Mouse (Mus musculus) cerebellum, postnatal 4 days (tissue): ENCODE measurements around the gene Exosc5.
A peak's percentile ranks its signal among the peaks of the same experiment; 100 is the strongest.

ENCODE experiments used
- DNase-seq, 2 experiments: peaks; one replicate each; pipeline ENCODE4 v3.0.0; 2022; ENCODE audit warnings: low spot score in 2 of 2, mixed read lengths in 1 of 2

The Exosc5 gene

GRCm38 (mm10) chr7:25636373-25636772 lies 22.6 kb upstream of the Exosc5 start:
- DNase-seq: no peak

GRCm38 (mm10) chr7:25637099-25637498 lies 21.9 kb upstream of the Exosc5 start:
- DNase-seq: no peak

DNA sequence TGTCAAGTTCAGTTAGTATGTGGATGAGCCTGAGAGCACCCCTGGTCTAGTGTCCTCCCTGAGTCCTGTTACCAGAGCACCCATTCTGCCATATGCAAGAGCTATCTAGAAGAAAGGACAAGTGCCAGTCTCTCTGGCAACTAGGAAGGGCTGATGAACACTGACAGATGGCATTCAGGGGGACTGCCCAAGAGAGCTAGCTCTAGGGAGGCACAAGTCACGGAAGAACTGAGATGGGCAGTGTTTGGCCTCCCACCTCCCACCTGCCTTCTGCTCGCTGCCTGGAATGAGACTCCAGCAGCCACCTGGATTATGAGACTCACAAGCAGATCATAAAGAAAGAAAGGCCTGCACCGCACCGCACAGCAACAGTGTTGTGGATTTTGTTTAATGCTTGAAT lies 19.2 kb upstream of the Exosc5 start:
- DNase-seq: no peak

- DNase-seq: no peak
These were observed 14.8 kb upstream of the Exosc5 start for GRCm38 (mm10) chr7:25644136-25644535.

DNA sequence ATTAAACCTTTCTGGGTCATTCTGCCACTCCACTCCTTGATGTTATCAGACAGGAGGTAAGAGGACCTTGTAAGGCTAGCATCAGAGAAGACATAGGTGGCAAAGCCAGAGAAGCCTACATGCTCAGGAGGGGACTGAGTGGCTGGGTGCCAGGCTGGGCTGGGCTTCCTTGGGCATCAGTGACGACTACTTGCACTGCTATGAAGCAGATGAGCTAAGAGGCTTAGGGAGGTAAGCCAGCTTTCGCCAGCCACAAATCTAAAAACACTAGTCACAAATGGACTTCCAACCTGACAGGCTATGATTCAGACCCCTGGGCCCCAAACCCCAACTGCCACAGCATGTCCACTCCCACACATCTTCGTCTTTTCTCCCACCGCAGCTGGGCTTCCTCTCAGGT lies 14.3 kb upstream of the Exosc5 start:
- DNase-seq: no peak

- no peak for DNase-seq
These were observed 13.9 kb upstream of the Exosc5 start for GRCm38 (mm10) chr7:25645074-25645473.

- no peak for DNase-seq
These were observed 11.3 kb upstream of the Exosc5 start for GRCm38 (mm10) chr7:25647574-25648123.

- no peak for DNase-seq
These were observed 9.1 kb upstream of the Exosc5 start for GRCm38 (mm10) chr7:25649839-25650238.

DNA sequence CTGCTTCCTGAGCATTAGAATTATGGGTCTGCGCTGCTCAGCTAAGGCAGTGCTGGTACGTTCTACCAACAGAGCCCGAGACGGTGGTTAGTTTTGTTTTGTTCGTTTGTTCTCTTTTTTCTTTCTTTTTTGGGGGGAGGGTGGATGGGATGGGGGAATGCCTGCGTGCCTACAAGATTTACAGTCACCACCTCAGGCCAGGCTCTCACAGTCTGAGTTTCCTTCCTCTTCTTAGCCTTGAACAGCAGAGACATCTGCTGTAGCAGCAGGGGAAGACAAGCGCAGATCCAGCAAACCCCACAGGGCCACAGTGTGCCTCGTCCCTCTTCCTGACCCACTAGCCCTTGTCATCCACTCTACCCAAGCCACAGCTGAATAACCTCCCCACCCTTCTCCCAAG lies 7.7 kb upstream of the Exosc5 start:
- no peak for DNase-seq

GRCm38 (mm10) chr7:25652244-25652759 lies 6.7 kb upstream of the Exosc5 start:
- DNase-seq: no peak

- DNase-seq: no peak
These were observed 3.1 kb upstream of the Exosc5 start for GRCm38 (mm10) chr7:25655601-25656428.

DNA sequence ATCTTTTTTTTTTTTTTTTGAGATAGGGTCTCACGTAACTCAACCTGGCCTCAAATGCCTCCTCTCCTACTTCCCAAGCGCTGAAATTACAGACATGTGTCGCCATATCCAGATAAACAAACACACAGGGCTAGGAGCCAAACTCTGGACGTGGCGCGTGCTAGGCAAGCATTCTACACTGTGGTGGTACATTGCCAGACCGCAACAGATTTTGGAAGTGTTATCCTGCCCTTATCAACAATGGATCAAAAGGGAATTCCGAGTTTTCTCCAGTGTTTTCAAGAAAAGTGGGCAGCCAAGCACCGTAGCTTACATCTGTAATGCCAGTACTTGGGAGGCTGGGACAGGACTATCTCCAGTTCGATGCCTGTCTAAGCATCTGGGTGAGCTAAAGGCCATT lies 1.2 kb upstream of the Exosc5 start:
- no peak for DNase-seq

DNA sequence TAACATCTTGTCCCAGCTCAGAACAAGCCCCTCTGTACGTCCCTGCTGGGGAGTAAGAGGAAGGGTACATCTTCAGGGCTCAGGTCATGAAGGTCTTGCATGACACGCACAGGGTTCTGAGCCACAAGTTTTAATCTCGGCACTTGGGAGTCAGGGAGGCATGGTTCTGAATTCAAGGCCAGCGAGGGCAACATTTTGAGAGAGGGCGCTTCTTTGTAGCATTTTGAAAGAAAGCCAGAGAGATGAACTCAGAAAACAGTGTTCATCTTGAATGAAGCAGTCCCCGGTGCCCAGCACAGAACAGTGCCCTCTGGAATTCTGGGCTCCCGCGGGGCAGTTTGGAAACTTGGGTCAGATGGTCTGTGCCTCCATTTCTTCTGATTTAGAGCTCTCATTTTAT lies 7.4 kb downstream of the Exosc5 start:
- no peak for DNase-seq

- no peak for DNase-seq
These were observed 10.2 kb downstream of the Exosc5 start for GRCm38 (mm10) chr7:25669158-25669557.

DNA sequence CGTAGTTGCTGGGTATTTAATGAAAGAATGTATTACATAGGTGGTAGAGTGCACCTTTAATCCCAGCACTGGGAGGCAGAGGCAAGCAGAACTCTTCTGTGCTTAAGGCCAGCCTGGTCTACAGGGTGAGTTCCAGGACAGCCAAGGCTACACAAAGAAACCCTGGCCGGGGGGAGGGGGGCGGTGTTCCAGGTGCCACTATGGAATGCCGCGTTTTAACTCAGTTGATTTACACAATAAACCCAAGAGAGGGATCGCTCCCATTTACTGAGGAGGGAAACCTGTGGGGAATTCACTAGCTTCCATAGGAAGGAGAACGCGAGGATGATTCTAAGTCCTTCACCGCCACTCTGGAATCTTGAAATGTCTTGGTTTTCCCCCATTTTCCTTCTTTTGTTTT lies 10.7 kb downstream of the Exosc5 start:
- no peak for DNase-seq

- no peak for DNase-seq
These were observed 11.1 kb downstream of the Exosc5 start for GRCm38 (mm10) chr7:25670096-25670495.

DNA sequence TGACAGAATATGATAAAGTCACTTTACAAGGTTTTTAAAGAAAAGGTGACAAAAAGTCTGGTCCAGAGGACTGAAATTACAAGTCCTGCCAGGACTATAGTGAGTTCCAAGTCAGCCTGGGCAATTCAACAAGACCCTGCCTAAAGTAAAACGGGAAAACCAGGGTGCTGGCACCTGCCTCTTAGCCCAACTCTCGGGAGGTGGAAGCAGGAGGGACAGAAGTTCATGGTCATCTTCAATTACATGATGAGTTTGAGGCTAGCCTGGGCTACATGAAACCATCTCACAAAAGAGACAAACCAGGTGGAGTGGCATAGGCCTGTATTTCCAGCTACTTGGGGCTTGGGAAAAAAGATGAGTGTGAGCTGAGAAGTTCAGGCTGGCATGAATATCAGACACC lies 12.7 kb downstream of the Exosc5 start:
- no peak for DNase-seq

GRCm38 (mm10) chr7:25672442-25672841 lies 13.5 kb downstream of the Exosc5 start:
- no peak for DNase-seq

DNA sequence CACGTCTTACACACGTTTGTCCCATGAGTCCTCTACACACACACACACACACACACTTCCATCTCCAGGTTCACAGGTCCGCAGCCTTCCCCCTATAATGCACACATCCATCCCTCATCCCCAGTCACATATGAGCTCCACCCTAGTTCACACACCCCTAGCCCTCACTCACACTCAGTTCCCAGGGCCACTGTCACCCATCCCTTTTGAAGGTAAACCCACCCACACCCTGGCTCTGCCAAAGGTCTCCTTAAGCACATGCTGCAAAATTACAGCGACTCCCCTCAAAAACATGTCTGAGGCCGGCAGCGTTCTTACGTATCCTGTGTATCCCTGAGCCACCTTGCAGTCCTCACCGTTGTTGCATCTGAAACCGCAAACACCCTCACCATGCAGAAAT lies 15.3 kb downstream of the Exosc5 start:
- DNase-seq: no peak

- peak in 1 of 2 experiments; percentile 23 for DNase-seq
These were observed 15.8 kb downstream of the Exosc5 start, which contains the start of gene Tmem91 for GRCm38 (mm10) chr7:25674719-25675300. Tmem91 (minus strand) TSS chr7:25675166.

DNA sequence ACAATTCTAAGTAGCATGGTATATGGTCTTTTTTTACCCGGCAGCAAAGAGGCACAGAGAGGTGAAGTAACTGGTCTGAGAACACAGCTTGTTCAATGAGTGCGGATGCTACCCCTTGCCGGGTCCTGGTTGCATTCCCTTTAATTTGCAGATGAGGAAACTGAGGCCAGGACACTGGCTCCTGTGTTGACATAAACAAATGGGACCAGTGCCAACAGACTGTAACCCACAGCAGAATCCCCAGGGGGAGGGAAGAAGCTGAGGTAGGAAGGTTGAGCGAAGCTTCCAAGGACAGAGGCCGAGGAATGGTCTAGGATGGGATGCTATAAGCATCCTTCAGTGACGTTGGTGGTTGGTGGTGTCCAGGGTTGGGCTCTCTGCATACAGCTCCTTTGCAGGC lies 16.4 kb downstream of the Exosc5 start:
- no peak for DNase-seq

DNA sequence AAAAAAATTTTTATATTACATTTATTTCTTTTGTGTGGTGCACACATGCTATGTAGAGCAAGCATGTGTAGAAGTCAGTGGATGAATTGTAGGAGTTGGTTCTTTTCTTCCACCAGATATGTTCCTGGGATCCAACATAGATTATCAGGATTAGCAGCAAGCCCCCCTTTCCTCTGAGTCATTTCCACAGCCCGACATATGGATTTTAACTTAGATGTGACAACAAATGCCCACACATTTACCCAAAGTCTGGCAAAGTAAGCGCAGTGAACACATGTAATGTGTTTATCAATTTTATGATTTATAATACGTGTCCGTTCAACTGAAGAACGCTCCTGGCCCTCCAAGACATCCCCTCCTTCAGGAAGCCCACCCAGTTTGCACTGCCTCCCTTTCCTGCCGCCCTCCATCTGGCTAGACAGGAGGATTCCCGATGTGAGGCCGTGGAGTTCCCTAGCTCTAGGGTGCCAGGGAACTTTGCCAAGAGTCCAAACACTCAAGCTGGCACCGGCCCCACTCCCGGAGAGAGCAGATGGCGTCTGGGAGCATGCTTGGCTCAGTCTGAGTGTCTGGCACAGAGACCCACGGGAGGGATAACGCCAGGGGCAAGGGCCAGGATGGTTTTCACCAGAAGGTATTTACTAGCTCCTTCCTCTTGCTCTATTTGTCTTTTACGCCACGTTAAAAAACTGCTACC lies 17.3 kb downstream of the Exosc5 start:
- DNase-seq: peak; percentile 82 to 99
